Mouse (Mus musculus) C2C12 (cell line): ENCODE results near the gene Brca1. TPM values are rescaled to one million over a fixed set of nuclear protein-coding genes. Genes with fewer than 3 reads are reported as not detected.

Source experiments
- H3K27me3 ChIP-seq: one replicate; pipeline ENCODE4 v1.6.1; 2011; ENCODE audit not compliant: control insufficient read depth, insufficient read depth, insufficient read length
- H3K36me3 ChIP-seq: one replicate; pipeline ENCODE4 v1.6.1; 2011; ENCODE audit not compliant: control insufficient read depth, insufficient read depth
- H3K4me3 ChIP-seq: one replicate; pipeline ENCODE4 v1.5.1; 2011; ENCODE audit warnings: mild to moderate bottlenecking, control low read depth; ENCODE audit not compliant: poor library complexity, insufficient read depth, severe bottlenecking
- H3K79me2 ChIP-seq: one replicate; pipeline ENCODE4 v1.6.1; 2011; ENCODE audit not compliant: control insufficient read depth, insufficient read depth
- H3K79me3 ChIP-seq: one replicate; pipeline ENCODE4 v1.6.1; 2011; ENCODE audit warnings: low read depth, control low read depth
- H3ac ChIP-seq: one replicate; pipeline ENCODE3; 2011; ENCODE audit warnings: low read depth; ENCODE audit not compliant: control insufficient read depth, insufficient read length
- CEBPB ChIP-seq: IDR thresholded peaks from one replicate; pipeline ENCODE4 v1.6.1; 2011; ENCODE audit warnings: low read depth, mild to moderate bottlenecking, control low read depth, moderate library complexity
- CTCF ChIP-seq: IDR thresholded peaks from one replicate; pipeline ENCODE4 v1.5.1; 2011; ENCODE audit not compliant: control insufficient read depth, insufficient read depth, insufficient read length
- FOSL1 ChIP-seq: IDR thresholded peaks from one replicate; pipeline ENCODE4 v1.8.0; 2011; ENCODE audit warnings: mild to moderate bottlenecking, low read length; ENCODE audit not compliant: poor library complexity, insufficient read depth, severe bottlenecking
- MAX ChIP-seq: IDR thresholded peaks from one replicate; pipeline ENCODE4 v1.6.1; 2011; ENCODE audit warnings: mild to moderate bottlenecking, control low read depth
- MYOD1 ChIP-seq: IDR thresholded peaks from one replicate; pipeline ENCODE4 v1.6.1; 2011; ENCODE audit warnings: low read depth; ENCODE audit not compliant: control insufficient read depth, insufficient read length
- MYOG ChIP-seq: IDR thresholded peaks from one replicate; pipeline ENCODE4 v1.6.1; 2011; ENCODE audit not compliant: control insufficient read depth, insufficient read length; ENCODE audit errors: extremely low read depth
- USF1 ChIP-seq: IDR thresholded peaks from one replicate; pipeline ENCODE4 v1.6.1; 2011; ENCODE audit warnings: low read depth, mild to moderate bottlenecking, control low read depth, moderate library complexity
- polyA plus RNA-seq: library from polyadenylated mRNA; unstranded; fragments of >200 nt; fragmentation: generic; extraction: Trizol; gene quantifications from one replicate; pipeline ENCODE4 v1.2.1, GENCODE M21; 2012; ENCODE audit warnings: missing spikeins

The Brca1 gene
- polyA plus RNA-seq, 1 experiment: 5.2 TPM

DNA sequence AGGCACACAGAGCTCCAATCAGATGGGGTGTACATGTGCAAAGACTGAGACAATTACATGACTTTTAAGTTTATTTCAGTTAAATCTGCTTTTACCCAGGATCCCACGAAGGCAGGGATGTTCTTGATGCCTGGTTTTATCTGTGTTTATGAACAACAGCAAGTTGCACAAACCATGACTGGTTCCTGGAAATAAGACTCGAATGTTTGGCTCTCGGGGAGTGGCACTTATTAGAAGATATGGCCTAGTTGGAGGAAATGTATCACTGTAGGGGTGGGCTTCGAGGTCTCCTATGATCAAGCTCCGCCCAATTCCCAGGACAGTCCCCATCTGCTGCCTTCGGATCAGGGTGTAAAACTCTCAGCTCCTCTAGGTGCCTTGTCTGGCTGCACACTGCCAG, 65.6 kb downstream of the Brca1 start:
- Histone ChIP-seq H3K4me3 (no peak overlapping the region), H3K79me3 (no peaks in the 10 kb centered on the region), H3K79me2 (no peaks in the 10 kb centered on the region), H3ac (no peak overlapping the region), H3K36me3 (peaks cover 42% of the 10 kb centered on the region), H3K27me3 (no peaks in the 10 kb centered on the region)
- TF ChIP-seq MYOG (no peak), CEBPB (no peak), CTCF (no peak), FOSL1 (no peak), MAX (no peak), USF1 (no peak), MYOD1 (no peak)

DNA sequence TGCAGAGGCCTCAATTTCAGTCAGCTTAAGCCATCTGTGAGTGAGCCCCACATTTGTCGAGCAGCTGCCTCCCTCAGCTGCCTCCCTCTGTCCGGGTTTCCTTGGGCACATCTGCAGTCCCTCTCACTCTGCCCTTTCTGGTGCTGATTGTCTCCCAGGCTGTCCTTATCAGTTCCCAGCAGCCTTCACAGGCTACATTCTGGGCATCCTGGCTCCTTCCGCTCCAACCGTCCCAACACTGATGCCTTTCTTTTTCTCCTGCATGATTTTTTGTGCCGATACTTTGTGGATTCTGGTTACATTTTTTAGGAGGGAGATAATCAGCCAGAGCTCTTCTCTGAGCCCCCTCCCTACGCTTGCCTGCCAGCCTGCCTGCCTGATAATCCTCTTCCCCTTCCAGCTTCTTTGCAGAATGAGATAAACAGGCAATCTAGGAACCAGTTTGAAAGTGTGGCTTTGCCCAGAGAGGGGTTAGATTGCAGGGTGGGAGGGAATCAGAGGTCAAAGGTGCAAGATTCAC, 66.2 kb downstream of the Brca1 start:
- no peaks in the 10 kb centered on the region for H3K27me3 ChIP-seq
- no peak overlapping the region for H3K4me3 ChIP-seq
- no peaks in the 10 kb centered on the region for H3K79me2 ChIP-seq
- no peak overlapping the region for H3ac ChIP-seq
- peaks cover 42% of the 10 kb centered on the region for H3K36me3 ChIP-seq
- no peaks in the 10 kb centered on the region for H3K79me3 ChIP-seq
- TF ChIP-seq MAX (no peak), MYOD1 (no peak), USF1 (no peak), CEBPB (no peak), MYOG (no peak), FOSL1 (no peak), CTCF (no peak)

GRCm38 (mm10) chr11:101484814-101485213, 66.9 kb downstream of the Brca1 start:
- Histone ChIP-seq H3K4me3 (no peak overlapping the region), H3K27me3 (no peaks in the 10 kb centered on the region), H3ac (no peak overlapping the region), H3K79me3 (no peaks in the 10 kb centered on the region), H3K79me2 (no peaks in the 10 kb centered on the region), H3K36me3 (peaks cover 35% of the 10 kb centered on the region)
- TF ChIP-seq MYOD1: no peak
- TF ChIP-seq CEBPB: no peak
- TF ChIP-seq USF1: no peak
- no peak for TF ChIP-seq FOSL1
- TF ChIP-seq MAX: no peak
- no peak for TF ChIP-seq CTCF
- TF ChIP-seq MYOG: no peak

GRCm38 (mm10) chr11:101484245-101484644, 67.5 kb downstream of the Brca1 start:
- Histone ChIP-seq H3K79me2 (no peaks in the 10 kb centered on the region), H3K79me3 (no peaks in the 10 kb centered on the region), H3K4me3 (no peak overlapping the region), H3K36me3 (peaks cover 29% of the 10 kb centered on the region), H3K27me3 (no peaks in the 10 kb centered on the region), H3ac (no peak overlapping the region)
- no peak for TF ChIP-seq MYOD1
- no peak for TF ChIP-seq FOSL1
- no peak for TF ChIP-seq CEBPB
- no peak for TF ChIP-seq USF1
- TF ChIP-seq CTCF: no peak
- no peak for TF ChIP-seq MYOG
- TF ChIP-seq MAX: no peak

DNA sequence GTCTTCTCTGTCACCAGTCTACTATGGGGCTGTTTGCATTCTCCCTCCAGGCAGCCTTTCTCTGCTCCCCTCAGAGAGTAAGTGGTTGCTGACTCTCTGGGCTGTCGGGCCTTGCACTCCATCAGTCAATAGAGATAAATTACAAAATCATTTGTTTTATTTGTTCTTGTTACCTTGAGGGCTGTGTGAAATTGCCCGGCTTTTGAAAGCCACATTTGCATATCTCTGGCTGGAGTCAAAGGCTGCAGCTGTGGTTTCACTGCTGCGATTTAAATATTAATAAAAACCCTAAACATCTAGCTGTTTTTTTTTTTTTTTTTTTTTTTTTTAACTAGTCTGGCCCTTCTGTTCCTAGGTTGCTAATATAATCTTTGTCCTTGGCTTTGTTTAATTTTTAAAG, 68.0 kb downstream of the Brca1 start:
- H3ac ChIP-seq: no peak overlapping the region
- H3K79me2 ChIP-seq: no peaks in the 10 kb centered on the region
- no peak for TF ChIP-seq FOSL1
- no peak for TF ChIP-seq USF1
- TF ChIP-seq CEBPB: no peak
- TF ChIP-seq CTCF: no peak
- no peak for TF ChIP-seq MYOD1
- H3K27me3 ChIP-seq: no peaks in the 10 kb centered on the region
- H3K36me3 ChIP-seq: peaks cover 25% of the 10 kb centered on the region
- no peaks in the 10 kb centered on the region for H3K79me3 ChIP-seq
- no peak overlapping the region for H3K4me3 ChIP-seq

DNA sequence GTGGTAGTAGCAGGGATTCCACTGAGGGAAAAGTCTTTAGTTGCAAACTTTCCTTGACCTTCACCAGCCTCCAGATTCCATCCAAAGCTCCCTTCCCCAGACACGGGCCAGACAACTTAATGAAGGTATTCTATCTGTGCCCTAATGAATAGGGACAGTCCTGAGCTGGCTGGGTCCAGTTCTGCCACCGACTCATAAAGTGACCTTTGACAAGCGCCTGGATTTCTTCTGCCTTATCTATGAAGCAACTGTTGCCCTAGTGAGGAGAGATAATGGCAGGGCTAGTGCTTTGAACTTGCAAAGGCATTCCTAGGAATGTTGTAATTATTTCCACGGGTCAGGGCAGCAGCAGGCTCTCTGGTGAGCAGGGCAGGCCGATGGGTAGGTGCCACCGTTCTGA, 70.8 kb downstream of the Brca1 start:
- Histone ChIP-seq H3ac (no peak overlapping the region), H3K79me3 (no peaks in the 10 kb centered on the region), H3K27me3 (no peaks in the 10 kb centered on the region), H3K36me3 (no peaks in the 10 kb centered on the region), H3K79me2 (no peaks in the 10 kb centered on the region), H3K4me3 (no peak overlapping the region)
- TF ChIP-seq MYOG (no peak), USF1 (no peak), FOSL1 (no peak), MYOD1 (no peak), CTCF (no peak), MAX (no peak), CEBPB (no peak)
